1 mouse cellular context compared by ENCODE assay signal in the genomic region with DNA sequence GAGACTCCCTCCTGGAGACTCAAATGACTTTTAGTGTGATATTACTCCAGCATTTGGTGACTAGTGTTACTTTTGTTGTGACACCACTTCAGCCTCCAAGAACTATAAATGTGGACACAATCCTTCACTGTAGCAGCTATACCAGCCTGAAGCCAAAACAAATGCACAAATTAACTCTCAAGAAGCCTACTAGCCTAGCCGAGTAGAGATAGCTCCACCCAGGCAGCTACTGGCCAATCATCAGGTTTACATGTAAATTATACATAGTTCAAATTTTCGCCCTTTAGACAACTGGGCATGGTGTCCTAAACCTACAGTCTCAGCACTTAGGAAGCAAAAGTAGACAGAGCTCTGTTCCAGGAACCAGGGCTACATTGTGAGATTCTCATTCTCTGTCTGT.
TF ChIP-seq lines count a peak whose summit lies in the region.

No protein-coding gene starts in this region.

TF ChIP-seq in MEL, 35 proteins besides CTCF, POLR2A, EP300 and RAD21:
- peak; percentile 49; the same call in 1 of the 2 replicates for TF ChIP-seq MXI1 (IDR thresholded peaks at IDR 0.05; ENCODE audit: low read depth, low read length)
- no peak for TF ChIP-seq USF1 (IDR thresholded peaks at IDR 0.05; ENCODE audit: low read depth, low read length)
- peak; percentile 36; the same call in 1 of the 2 replicates for TF ChIP-seq TBP (IDR thresholded peaks at IDR 0.05; ENCODE audit: low read depth, low read length)
- TF ChIP-seq BHLHE40 (IDR thresholded peaks at IDR 0.05; ENCODE audit: borderline replicate concordance, low read depth, low read length), result 0 out of 2 replicates have a peak, but pooled peaks have one; percentile 32
- peak; percentile 38 for TF ChIP-seq SIN3A (IDR thresholded peaks at IDR 0.05; ENCODE audit: low read length)
- 0 out of 2 replicates have a peak, but pooled peaks have one; percentile 37 for TF ChIP-seq ZMIZ1 (IDR thresholded peaks at IDR 0.05; ENCODE audit: low read depth, low read length)
